Mouse (Mus musculus): ENCODE data around the gene Cipc.

Gene Cipc

DNA sequence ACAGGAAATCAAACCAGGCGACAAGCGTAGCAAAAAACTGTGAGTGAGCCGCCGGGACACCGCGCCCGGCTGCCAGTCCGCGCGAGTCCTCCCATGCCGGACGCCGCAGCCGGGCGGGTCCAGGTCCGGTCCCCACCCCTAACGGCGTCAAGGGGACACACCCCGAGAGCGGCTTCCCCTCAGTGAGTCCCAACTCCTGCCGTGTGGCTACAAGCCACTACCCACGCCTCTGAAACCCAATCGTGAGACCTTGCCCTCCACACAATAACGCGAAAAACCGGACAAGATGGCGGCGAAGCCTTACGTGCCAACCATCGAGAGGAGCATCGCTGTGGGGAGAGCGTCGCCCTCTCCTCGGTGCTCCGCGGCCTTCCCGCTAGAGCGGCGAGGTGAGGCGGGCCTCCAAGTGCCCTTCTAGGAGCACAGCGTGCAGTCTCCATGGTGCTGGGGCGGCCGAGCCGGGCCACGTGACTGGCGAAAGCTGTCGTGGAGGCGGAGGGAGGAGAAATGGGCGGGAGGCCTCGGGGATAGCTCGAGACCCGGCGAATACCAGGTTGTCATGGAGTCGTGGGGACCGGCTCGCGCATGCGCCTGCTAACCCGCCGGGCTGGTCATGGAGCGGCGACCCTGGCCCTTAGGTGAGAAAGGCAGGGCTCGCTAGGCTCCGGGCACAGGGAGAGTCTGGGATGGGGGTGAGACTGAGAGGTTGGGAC lies at the start of gene Cipc:
Gene Cipc, plus strand, starts transcription at position 182 of the 713 bp plus-strand sequence.
- peak; percentile 100 for DNase-seq

DNA sequence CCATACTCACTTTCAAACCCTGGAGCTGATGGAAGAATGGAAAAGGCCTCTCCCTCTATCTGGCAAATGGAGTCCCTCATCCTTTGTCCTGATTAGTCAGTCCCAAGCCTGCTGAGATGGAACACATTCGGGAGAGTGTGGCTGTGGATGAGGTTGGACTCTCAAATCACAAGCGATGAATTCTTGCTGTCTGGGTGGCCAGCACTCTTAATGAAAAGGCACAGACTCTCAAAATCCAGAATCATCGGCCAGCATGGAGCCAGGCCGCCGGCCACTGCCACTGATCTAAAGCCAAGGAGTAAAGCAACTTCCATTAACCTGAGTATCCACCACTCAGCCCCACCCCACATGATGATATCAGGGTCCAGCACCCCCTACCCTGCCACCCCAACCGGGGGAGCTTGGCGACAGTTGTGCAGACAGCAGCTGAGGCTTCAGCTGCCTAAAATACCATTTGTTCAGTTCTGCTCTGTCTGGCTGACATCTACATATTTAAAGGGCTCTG lies 49.0 kb upstream of the Cipc start:
- DNase-seq = no peak

DNA sequence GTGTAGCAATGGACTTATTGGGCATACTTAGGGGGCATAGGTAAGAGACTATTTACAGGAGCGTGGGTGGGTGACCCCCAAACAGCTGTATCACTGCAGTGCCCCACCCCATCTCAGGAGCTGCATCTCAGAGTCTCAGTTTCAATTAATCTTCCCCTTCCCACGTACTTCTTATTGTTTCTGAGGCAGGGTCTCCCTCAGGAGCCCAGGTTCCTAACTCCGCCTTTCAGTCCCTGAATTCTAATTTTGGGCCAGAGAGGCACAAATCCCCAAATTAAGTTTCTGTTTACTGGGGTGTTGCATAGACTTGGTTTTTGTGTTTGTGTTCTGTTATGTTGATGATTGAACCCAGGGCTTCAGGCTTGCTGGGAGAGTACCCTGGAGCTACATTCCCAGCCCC lies 48.4 kb upstream of the Cipc start:
- no peak for DNase-seq

DNA sequence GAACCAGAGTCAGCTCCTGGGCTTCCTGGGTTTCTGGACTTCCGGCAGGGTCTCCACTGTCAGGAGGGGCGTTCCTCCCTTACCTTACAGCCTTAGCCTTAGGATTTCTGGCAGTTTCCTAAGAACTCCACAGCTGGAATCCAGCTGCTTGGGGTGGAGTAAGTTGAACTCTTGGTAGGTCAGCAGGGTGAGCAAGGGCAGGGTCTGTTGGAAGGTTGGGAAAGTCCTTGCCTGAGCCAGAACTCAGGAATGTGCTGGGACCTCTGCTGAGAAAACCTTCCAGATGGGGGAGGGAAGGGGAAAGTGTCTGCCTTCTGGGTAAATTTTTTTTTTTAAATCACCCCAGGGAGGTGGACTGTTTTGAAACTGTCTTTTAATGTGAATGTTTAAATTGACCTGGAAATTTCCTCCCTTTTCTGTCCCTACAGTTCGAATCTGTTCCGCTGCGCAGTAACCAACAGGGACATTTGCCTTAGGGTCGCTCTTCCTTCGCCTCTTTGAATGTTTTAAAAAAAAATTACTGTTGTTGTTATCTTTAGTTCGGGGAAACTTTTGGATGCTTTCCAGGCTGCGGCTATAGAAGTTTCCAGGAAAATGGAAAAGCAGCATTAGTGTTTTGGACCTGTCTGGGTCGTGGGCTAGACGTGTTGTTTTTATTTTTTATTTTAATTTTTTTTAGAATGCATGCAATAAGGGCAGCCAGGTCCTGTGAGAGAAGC lies 47.2 kb upstream of the Cipc start:
- DNase-seq = no peak

DNA sequence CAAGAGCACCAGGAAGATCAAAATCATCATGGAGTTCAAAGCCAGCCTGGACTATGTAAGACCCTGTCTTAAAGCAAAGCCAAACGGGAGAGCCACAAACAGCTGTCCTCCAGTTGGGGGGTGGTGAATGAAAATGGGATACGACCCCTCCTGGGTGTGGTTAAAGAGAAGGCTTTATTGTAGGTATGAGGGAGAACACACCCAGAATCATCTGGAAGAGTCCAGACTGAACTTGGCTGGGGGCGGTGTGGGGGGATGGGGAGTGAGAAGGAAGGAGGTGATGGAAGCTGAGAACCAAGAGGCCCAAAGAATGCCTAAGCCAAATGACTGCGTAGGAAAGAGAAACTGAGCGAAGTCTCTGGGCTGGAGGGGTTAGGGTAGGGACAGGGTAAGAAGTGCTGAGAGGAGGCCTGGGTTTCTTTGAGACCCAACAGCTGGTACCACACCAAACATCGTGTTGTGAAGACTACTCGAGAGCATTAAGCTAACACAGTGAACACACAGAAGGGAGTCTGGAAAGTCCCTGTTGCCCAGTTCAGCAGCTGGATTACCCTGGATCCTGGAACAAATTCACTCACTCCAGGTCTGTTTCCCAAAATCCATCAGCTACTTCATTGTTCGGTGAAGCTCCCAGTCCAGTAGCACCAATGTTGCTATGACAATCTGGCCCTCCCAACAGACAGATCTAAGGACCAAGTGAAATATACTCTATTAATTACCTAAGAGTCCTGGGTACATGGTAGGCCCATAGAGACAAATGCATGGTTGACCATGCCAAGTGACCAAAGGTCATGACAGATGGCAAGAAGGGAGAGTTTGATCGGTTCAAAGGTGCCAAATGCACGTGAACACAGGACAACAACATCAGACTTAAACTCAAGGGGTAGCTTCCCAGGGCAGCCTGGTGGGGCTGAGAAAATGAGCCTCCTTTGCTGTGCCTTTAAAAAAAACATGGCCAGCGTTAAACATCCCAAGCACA lies 42.7 kb upstream of the Cipc start:
- DNase-seq = no peak

DNA sequence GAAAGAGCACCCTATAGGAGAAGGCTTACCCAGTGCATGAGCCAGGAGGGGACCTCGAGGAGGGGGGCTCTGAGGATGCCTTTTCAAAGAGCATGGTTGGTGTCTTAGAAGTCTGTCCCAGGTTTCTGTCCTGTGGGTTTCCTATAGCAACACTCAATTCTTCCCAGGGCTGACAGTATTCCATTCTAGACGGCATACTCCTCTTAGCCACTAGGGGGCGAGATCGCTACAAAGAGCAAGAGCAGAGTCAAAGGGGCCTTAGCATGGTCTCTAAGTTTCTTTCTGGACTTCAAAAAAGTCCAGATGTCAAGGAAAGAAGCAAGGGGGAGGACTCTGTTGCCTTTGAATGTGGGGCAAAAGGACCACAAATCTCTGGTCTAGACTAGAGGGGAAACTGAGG lies 41.6 kb upstream of the Cipc start:
- DNase-seq = peak; percentile 75

DNA sequence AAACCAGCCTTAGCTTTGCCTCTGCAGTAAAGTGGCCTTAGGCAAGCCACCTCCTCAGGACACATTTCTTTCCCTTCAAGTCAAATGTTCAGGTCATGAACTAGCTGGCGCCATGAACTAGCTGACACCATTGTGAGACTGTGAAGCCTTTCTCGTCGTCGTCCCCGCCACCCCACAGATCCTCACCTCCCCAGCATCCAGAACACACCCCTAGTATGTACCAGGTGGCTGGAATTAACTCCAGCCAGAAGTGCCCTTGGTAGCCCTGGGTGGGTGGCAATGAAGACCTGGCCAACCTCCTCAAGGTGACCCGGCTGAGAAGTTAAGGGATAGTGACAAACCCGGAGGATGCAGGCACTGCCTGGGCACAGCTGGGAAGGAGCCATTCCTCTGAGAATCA lies 41.0 kb upstream of the Cipc start:
- no peak for DNase-seq

DNA sequence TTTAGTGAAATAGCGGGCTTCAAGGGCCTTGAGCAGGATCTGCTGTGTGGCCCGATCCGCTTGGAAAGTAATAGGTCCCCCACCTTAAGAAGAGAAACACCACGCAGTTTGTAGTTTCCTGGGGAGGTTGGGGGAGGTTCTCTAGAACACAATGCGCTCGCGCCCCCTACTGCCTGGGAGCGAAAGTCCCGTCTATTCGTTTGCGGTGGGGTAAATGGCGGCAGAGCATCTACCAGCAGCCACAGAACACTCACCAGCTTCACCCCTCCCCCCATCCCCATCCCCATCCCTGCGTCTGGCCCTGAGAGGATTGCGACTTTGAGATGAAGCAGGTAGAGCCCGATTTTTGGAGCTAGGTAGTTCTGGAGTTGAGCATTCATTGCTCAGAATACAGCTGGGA lies 40.4 kb upstream of the Cipc start:
- DNase-seq = peak; percentile 87

DNA sequence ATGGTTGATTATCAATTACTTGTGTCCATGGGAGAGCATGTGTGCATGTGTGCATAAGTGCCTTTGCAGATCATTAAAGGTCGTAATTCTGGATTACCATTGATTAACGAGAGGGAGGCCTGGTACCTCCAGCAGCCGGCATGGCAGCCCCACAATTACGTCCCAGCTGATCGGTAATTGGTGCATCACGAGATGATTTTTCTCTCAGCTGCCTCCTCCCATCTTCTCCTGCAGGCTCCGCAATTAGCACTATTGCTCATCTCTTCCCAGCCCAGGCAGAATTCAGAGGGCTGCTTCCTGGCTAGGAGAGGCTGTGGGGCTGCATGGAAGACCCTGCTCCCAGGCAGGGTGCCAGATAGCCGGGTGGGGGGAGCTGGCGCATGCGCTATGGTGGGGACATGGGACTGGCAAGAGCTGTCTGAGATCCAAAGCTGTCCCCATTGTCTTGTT lies 35.3 kb upstream of the Cipc start:
- DNase-seq = peak; percentile 95

DNA sequence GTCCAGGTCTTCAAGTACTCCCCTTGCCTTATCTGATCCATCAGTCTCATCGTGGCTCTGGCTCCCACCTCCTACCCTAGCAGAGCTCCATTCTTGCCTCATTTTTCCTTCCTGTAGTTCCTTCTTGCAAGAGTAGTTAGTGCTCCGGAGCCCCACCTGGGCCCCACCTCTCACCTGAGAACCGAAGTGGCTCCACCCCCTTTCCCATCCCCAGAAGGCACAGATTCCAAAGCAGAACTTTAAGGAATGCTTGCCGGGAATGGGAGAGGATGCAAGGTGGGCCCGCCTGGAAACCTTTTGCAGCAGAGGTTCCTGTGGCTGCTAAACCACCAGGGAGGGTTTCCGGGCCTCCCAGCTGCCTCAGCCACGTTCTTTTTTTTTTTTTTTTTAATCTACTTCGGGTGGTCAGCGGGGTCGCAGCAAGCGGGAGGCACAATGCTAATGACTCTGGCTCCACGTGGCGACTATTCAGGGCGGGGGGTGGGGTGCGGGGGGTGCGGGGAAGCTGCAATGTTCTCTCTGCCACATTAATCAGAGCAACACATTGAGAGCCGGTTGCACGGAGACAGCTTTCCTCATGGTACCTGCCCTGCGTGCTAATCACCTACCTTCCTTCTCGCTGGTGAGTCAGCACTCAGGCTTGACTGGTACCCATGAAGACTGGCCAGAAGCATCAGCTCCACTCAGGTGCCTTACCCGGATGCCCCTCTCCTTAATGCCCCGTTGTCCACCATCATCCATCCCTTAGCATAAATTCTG lies 34.3 kb upstream of the Cipc start:
- DNase-seq = no peak

DNA sequence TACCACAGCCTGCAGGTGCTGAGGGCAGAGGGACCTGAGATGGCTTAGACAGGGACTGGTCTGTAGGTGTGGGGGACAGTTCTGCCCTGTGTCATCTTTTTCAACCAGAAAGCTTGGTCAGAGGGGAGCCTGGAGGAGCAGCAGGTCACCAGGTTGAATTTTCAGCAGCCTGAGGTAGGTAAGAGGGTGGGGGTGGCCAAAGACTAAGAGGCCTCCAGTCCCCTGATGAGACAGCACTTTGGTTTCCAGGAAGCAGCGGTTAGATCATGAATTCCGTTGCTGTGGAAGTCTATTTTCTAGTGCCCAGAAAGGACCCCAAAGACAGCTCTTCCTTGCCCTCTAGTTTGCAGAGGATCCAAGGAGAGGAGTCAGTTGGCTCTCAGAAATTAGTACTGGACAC lies 32.5 kb upstream of the Cipc start:
- no peak for DNase-seq

DNA sequence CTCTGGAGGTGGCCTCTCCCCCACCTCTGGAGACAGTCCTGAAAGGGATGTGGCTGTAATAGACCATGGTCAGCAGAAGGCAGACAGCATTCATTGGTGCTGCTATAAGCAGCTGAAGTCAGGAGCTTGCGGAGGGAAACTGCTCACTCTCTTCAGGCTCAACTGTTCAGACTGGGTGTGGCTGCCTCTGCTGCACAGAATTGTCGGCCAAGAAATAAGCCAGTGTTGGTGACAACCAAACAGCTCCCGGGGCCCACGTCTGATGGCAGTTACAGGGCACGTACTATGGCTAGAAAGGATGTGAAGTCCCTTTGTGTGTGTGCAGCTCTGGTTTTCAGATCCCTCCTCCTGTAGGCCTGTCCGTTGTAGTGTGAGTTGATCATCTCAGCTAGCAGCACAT lies 32.1 kb upstream of the Cipc start:
- DNase-seq = no peak

DNA sequence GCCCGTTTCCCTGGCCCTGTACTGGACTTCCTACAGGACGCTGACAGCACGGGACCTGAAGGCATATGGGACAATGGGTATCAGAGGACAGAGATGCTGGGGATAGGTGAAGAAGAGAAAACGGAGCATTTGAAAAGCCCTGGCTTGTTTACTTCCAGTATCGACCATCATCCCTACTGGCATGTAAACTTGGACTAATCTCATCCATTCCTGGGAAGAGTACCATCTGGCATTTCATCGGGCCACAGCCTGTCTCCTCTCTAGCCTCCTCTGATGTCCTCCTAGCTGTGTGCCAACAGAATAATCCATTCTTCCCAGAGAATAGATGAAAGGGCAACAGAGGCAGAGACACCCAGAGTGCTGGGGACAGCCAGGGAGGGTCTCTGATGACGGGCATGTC lies 31.2 kb upstream of the Cipc start:
- no peak for DNase-seq

DNA sequence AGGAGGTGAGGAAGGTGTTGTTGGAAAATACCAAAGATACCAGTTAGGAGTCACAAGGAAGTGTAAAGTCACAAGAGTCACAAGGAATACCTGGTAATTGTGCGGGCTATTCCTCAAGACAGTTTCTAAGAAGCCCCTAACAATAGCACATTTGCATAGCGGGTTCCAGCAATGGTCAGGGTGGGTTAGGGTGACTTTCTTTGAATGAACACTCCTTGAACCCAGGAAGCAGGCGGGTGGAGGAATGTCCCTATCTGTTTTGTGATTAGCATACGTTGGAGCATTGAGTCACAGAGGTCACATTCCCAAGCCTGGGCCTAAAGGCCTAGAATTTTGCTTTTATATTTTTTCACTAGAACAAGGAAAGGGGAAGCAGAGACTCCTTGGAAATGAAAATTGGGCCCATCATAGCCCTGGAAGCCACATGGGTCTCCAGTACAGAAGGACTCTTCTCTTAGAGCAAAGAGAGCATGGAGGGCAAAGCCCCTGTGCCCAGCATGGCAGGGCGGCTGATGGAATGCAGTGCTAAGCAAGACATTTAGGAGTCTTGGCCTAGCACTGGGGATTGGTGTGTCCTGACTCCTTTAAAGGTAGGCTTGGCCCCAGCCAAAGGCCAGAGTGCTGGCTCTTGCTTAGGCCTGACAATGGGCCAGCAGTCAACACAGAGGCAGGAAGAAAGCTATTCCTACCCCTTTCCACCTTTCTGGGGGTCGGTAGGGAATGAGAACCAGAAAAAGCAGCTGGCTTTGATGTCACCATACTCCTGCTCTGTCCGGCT lies 29.9 kb upstream of the Cipc start:
- DNase-seq = no peak

DNA sequence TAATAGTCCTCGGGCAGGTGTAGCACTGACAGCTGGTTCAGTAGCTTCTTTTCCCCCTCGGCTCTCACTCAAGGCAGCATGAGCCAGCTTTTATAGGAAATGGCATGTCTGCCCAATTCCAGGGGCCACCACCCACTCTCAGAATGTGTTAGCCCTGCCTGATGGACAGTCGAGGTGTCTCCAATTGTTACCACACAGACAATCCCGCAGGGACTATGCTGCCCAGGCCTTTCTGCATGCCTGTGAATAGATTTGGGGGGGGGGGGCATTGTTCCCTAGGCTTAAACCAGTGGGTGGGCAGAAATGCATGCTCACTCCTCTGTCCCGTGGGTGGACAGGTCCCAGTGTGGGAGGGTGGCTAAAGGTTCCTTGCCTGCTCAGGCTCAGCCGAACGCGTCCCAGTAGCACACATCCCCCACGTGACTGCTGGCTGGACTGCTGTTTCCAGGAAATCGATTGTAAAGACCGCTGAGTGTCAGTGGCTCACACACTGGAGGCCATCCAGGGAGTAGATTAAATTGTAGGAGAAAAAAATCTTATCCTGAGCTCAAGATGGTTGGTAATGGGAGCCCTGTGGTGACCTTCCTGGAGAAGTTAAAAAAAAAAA lies 28.4 kb upstream of the Cipc start:
- DNase-seq = peak; percentile 61

DNA sequence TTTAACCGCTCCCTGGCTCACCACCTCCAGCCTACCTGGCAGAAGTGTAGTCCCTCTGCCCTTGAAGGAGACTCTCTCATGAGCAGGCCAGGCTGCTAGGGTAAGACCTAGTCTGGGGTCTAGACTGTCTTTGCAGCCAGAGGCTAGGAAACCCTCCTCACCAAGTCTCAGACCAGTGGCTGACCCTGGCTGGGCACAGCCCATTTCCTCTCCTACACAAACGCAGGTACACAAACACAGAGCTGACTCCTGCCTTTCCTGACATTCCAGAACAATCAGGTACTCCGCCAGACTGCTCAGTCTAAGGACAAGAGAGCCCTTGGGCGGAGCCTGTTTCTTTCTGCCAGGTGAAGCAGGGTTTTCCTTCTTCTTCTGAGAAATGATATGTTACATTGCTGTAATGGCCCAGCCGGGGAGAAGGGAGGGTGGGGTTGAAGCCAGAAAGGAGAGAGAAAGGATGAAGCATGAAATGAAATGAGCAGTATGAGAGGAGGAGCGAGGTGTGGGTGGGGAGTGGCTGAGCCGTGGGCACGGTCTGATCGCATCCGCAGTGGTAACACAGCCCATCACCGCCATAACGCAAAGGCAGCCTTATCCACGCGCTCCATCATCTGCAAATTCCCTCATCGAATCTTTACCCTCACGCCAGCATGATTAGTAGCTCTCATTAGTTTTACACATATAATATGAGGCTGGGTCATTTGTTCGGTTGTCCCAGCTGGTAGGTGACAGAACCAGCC lies 27.7 kb upstream of the Cipc start:
- no peak for DNase-seq

DNA sequence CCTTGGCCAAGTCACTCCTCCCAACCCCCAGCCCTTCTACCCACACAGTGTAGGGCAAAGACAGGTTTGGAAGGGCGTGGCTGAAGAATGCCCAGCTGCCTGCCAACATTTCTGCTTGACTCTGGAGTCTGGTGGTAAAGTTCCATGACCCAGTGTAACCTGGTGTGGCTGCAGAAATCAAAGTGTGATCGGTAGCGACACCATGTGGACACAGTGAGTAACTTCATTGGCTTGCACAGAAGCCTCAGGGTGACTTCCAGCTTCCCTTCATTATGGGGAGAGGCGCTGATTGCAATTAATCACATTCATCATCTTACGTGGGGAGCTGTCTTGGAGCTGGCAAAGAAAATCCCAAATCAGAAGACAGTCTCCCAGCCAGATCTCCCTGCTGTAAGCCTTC lies 23.0 kb upstream of the Cipc start:
- peak; percentile 88 for DNase-seq

DNA sequence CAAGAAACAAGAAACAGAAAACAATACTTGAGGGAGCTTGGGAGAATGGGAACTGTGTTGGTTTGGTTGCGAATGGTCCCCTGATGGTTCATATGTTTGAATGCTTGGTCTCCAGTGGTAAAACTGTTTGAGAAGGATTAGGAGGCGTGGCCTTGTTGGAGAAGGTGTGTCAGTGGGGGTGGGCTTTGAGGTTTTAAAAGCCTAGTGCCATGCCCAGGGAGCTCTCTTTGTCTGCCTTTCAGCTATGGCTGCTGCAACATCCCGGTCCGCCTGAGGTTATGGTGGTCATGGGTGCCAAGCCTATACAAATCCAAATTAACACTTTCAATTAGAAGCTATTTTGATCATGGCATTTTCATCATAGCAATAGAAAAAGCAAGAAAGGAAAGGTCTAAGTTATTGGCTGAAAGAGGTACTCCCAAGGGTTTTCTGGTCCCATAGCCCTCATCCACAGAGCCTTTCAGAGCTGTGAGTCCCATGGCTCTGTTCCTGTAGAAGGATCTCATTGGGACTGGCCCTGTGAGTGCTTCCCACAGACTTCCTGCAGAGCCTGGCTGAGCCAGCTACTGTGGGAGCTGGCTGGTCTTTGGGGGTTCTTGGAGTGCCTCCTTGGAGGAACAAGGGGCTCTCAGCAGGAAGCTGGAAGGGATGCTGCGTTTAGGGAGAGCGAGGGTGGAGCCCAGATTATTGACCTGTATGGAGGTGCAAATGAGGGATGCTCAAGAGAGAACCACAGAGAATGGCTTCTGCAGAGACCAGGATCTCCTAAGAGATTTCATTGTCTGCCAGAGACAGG lies 15.7 kb upstream of the Cipc start:
- DNase-seq = no peak

DNA sequence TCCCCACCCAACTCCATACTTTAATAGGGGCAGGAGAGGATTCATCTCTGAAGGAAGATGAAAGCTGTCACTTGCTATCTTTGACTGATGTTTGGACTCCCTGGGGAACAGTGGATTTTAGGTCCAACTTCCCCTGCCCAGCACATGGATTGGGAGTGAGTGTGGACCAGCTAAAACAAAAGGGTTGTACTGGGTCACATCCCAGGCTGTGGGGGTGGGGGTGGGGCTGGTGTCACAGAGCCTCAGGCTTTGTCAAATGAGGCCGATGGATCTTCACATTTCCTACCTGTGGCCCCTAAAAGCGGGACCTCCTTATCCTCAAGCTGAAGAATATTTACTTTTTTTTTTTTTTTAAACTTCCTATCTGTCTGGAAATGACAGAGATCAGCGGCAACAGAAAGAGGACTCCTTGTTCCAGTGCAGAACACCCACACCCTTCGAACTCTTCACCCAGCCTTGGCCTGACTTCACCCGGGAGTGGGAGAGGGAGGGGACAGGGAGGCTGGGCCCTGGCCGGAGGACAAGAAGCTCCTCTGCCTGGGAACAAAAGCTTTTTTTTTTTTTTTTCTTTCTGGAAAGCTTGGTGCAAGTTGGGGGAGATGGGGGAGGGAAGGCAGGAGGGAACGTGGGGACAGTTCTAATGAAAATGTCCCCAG lies 14.8 kb upstream of the Cipc start:
- DNase-seq = no peak
